Mouse (Mus musculus): ENCODE measurements around the gene Hydin.
"Not testable (repeated sequence)": the region's sequence is repeated elsewhere in the genome, so short reads cannot be mapped to it uniquely, and the experiment has no call there.

Hydin gene

DNA sequence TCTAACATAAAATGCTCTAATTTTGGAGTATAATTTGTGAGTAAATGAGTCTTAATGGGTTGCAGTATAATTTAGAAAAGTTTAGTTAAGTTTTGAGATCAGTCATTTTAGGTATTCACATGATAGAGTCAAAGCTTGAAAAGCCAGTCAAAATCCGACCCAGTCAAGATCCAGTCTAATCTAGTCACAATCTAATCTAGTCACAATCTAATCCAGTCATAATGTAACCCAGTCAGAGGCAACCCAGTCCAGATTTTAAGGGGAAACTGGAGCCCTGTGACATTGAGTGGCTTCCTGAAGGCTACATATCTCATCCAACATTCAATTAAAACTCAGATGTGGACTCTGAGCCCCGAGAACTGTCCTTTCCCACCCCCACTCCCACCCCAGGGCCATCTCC lies 72.7 kb downstream of the Hydin start:
- ATAC-seq (ENCODE audit: low TSS enrichment), result no peak

DNA sequence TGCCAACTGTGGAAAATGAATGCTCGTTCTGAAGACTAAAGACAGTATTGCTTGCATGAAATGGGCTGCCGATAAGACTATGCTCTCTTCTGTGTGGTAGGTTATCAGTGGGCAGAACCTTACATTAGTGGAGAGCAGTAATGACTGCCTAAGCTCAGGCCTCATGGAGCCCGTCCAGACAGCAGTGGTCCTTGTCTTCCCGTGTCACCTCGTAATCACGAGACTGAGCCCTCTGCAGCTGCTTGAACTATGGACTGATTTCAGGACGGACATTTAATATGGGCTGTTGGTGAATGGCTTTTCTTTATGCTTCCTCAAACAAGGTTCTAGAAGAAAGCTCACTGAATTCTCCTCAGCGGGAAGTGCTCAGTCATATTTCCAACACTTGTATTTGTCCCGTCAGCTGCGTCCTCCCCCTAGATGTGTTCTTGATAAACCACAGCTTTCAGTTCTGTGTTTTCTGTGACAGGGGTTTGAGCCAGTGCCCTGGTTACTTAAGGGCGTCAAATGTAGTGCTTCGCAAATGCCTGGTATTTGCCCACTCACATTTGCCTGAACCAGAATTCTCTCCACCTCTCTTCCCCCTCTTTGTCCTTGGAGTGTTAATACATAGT lies 73.4 kb downstream of the Hydin start:
- no peak for ATAC-seq (ENCODE audit: low TSS enrichment)

DNA sequence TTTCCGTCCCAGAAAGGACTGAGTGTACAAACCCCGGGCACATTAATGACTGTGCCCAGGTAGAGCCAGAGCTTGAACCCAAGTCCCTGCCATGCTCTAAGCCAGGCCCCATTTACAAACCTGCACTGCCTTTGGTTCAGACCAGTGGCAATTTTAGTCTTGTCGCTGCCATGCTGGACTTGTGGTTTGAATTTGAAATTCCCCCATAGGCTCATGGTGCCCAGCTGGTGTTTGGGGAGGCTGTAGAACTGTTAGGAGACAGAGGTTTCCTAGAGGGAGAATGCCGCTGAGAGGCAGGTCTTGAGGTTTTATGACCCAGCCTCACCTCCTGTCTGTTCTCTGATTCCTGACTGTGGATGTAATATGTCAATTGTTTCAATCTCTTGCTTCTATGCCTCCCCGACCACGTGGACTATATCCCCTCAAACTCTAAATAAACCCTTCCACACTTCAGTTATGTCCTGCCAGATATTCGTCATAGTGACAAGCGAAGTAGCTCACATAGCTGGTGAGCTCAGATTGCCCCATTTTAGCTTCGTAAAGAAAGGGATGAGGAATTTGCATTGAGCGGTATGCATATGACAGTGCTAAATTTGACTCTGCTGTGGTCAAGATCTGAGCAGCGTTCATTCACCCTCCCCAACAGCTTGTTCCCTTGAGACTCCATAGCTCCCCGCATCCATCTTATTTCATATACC lies 79.1 kb downstream of the Hydin start:
- ATAC-seq (ENCODE audit: low TSS enrichment), result no peak

DNA sequence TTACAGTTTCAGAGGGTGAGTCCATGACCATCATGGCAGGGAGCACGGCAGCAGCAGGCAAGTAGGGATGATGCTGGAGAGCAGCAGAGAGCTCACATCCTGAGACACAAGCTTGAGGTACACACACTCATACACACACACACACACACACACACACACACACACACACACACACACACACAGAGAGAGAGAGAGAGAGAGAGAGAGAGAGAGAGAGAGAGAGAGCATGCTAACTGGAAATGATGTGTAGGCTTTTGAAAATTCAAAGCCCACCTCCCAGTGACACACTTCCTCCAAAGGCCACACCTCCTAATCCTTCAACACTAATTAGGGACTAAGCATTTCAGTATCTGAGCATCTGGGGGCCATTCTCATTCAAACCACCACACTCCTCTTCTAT lies 80.1 kb downstream of the Hydin start:
- ATAC-seq (ENCODE audit: low TSS enrichment), result no peak

DNA sequence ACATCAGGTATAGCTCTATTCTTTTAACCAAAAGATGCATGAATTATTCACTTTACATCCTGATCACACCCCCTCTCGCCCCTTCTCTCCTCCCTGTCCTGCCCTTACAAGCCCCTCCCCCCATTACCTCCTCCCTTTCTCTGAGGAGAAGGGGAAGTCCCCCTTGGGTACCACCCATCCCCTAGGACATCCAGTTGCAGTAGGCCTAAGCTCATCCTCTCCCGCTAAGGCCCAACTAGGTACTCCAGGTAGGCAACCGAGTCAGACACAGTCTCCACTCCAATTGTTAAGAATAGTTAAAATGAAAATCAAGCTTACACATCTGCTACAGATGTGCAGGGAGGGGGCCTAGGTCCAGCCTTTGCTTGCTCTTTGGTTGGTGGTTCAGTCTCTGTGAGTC lies 83.9 kb downstream of the Hydin start:
- no peak for ATAC-seq (ENCODE audit: low TSS enrichment)

DNA sequence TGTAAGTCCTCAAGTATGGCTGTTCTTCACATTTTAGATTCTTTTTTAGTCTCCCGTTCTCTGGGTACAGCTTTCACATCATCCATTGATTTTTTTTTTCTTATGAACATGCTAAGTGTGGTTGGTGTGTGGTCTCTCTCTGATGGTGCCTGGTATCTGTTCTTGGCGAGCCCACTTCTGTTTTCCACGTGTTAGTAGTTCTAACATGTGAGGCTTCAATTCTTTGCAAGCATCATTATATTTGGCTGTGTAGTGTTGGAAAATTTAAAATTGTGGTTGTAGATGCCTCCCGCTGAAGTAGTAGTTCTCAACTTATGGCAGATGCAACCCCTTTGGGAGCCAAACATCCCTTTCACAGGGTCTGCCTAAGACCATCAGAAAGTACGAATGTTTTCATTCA lies 85.1 kb downstream of the Hydin start:
- no peak for ATAC-seq (ENCODE audit: low TSS enrichment)

DNA sequence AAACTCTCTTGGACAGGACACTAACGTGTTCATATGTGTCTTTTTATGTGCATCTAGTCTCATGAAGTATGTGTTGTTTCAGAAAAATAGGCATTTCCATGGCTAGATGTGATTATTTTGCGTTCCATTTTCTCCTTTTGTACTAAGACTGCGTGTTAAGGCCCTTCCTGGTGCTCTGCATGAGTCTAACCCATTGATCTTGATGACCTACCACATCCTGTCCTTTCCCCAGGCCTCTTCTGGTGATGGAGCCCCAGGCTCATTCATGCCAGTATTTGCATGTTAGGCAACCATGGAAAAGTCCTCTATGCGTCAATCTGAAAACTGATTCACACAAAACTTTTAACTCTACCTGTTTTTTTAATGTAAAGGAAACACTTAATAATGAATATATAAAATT lies 96.2 kb downstream of the Hydin start:
- ATAC-seq (ENCODE audit: low TSS enrichment), result no peak

DNA sequence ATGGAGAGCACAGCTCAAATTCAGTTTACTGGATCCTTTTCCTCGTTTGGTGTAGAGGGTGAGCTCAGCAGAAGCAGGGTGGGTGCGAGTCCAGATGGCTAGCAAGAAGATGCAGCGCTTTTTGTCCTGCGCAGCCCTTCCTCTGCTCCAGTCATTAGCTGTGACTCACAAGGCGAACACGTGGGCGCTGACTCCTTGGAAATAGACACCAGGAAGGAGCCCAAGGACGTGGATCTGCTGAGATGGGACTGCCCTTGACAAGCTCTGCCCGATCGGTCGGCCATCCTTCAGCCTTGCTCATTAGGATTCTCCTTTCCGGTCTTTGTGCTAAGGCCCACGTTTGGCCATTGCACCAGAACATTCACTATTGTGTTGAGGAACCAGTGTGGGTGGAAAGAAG lies 106.1 kb downstream of the Hydin start:
- ATAC-seq (ENCODE audit: low TSS enrichment), result no peak

DNA sequence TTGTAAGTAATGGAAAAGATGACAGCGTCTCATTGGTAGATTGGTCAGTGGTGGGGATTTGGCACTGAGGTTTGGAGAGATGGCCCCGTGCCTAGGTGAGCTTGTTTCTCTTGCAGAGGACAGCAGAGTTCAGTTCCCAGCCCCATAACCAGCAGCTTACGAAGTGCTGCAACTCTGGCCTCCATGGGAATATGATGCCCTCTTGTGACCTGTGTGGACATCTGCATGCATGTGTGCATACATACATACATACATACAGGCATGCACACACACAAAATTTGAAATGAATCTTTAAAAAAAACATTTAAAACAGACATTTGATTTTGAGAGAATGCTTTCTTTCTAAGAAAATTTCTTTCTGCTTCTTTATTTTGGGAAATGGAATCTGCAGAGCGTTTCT lies 106.9 kb downstream of the Hydin start:
- no peak for ATAC-seq (ENCODE audit: low TSS enrichment)

DNA sequence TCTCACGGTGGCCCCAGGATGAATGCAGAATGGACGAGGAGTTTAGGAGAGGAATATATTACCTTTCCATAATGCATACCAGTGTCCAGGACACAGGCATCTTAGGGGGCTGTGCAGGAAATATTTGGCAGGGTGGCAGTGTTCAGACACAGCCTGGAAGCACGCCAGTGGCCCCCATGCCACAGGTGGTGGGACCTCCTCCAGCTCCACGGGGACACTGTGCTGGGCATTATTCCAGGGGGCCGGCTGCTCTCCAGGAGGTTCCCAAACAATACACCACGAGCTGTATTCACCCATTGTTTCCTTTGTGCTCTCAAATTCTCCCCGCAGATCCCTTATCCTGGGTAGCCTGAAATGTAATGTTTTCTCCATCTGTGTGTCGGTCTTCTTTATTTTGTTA lies 116.0 kb downstream of the Hydin start:
- no peak for ATAC-seq (ENCODE audit: low TSS enrichment)

DNA sequence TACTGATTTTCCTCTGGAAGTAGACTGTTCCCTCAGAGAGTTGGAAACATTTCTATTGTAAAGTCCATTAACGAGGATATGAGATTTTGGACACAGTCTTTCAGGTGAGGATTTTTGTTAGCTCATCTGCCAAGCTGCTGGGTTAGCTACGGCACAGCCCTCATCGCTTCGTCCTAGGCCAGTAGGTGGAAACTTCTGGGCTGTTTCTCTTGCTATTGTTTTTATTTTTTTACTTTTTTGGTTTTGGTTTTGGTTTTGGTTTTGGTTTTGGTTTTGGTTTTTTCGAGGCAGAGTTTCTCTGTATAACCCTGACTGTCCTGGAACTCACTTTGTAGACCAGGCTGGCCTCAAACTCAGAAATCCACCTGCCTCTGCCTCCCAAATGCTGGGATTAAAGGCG lies 117.9 kb downstream of the Hydin start:
- ATAC-seq (ENCODE audit: low TSS enrichment), result not testable (repeated sequence)

DNA sequence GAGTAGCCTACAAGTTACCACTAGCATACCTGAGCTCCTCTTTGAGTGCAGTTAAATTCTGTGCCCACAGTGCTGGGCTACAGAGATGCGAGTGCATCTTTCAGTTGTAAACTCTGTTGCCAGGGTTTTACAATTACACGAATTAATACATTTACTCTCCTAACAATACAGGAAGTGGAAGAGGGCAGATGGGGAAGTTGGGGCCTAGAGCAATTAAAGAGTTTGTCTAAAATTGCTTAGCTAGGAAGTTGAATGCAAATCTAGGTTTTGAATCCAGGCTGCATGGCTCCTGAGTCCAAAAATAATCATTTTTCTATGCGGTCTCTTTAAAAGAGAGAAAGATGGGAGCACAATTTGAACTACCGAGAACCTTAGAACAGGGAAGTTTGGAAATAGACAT lies 128.9 kb downstream of the Hydin start:
- ATAC-seq (ENCODE audit: low TSS enrichment), result no peak

DNA sequence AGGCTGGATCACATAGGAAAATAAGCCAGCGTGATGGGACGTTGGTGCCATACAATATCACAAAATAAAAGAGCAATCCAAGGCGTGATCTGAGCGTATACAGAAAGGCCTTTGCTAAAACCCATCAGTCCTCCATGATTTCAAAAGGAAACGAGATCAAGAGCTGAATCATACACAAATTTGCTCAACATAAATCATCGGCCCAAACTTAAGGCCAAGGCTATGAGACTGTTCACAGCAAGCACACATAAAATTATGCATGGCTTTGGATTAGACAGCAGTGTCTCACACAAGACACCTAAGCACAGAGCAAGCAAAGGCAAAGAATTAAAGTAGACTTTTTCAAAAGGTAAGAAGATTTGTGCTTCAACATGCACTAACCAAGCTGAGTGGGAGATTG lies 133.8 kb downstream of the Hydin start:
- no peak for ATAC-seq (ENCODE audit: low TSS enrichment)

DNA sequence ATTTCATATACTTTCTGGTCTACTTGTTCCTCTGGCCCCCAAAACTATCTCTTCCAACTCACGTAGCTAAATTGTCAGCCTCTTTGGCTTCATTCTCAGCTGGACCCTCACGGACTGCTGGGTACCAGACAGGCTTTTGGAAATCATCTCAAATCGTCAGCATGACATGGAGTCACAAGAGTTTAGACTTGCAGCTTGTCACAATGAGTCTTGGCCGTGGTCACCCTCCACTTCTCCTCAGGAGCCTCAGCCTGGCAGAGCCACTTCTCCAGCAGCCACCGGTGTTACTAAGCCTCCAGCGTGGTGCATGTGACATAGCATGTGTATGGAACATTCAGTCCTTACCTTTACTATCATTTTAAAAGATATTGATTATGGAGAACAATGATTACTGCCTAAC lies 135.5 kb downstream of the Hydin start:
- ATAC-seq (ENCODE audit: low TSS enrichment), result no peak

DNA sequence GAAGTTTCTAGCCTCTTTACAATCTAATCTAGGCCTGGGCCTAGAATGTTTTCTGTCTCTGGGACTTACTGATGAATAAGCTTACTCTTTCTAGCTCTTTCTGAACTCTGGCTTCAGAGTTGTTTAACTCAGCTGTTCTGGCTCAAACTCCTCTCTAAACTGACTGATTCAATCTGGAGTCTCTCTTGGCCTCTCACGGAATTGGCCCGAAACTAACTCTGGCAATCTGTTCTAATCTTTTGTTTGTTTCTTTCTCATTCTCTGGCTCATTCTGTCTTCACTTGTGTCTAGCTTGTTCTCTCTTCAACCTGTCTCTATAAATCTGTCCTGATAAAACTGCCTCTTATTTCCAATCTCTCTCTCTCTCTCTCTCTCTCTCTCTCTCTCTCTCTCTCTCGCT lies 137.7 kb downstream of the Hydin start:
- no peak for ATAC-seq (ENCODE audit: low TSS enrichment)

DNA sequence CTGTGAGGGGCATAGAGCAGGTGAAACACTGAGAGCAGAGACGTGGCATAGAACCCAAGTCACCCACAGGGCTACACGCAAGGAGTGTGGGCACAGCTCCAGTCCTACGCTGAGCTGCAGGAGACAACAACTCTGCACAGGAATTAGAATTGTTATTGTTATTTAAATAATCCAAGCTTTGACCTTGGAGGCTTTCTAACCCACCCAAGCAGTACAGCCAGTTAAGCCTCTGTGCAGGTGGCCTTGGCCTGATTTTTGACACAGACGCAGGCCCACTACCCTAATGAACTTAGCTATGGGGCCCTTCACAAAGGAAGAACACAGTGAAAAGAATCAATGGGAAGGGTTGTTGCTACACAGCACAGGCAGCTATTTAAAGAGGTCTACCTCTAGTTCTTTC lies 148.3 kb downstream of the Hydin start:
- ATAC-seq (ENCODE audit: low TSS enrichment), result no peak

DNA sequence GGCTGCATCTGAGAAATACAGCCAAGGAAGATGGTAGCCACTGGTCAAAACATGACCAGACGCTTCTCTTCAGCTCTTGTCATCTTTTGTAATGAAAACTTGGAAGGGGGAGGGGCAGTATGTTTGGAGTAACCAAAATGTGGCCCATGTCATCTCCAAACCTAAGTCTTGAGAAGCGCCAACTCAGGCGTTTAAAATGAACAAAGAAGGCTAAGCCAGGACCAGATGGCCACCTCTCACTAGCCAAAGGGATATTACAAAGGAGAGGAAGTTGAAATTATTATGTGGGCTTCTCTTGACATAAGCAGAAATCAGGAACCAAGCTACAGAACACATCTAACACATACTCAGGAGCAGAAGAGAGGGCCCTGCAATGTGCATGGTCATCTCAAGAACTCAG lies 150.2 kb downstream of the Hydin start:
- no peak for ATAC-seq (ENCODE audit: low TSS enrichment)

DNA sequence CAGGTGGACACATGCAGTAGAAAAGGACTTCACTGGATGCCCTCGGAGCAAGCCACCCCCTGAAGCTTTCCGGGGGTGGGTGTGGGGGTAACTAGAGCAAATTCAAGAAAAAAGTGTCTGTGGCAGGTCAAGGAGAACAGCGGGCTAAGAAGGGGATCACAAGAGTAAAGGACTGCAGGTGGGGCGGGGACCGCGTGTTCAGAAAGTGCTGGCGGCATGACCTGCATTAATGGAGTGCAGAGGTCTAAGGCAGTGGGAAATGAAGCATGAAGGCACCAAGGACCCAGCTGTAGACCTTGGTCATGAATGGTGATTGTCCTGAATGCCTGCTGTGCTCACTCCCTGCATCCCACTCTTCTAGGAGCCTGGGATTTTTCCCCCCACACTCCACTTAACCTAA lies 151.0 kb downstream of the Hydin start:
- ATAC-seq (ENCODE audit: low TSS enrichment), result no peak

DNA sequence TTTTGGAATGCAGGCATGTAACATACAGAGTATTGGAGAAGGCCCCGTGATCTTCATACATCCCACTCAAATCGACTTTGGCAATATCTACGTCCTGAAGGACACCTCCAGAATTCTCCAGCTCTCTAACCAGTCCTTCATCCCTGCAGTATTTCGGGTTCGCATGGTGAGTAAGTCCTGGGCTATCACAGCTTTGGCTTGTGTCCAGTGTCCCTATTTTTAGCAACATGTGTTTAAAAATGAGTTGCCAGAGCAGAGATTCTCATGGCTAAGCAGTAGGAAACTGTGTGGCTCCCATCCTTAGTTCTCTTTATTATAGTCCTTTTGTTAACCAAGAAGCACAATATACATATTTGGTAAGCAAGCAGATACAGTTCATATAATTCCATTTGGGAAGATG lies 152.9 kb downstream of the Hydin start:
- ATAC-seq (ENCODE audit: low TSS enrichment), result peak; percentile 23; the same call in 1 of the 2 replicates

DNA sequence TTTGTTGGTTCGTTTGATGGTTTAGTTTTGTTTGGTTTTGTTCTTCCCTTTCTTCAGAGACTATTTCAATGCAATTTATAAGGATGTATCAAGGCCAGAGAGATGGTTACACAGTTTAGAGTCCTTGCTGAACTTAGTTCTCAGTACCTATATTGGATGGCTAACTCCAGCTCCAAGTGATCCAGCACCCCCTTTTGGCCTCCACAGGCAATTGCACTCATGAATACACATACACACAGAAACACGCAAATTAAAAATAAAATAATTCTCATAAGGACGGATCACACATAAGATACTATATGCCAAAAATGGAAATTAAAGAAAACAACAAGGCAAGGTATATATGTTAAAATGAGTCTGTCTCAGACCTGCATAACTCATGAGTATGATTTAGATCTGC lies 153.4 kb downstream of the Hydin start:
- no peak for ATAC-seq (ENCODE audit: low TSS enrichment)

DNA sequence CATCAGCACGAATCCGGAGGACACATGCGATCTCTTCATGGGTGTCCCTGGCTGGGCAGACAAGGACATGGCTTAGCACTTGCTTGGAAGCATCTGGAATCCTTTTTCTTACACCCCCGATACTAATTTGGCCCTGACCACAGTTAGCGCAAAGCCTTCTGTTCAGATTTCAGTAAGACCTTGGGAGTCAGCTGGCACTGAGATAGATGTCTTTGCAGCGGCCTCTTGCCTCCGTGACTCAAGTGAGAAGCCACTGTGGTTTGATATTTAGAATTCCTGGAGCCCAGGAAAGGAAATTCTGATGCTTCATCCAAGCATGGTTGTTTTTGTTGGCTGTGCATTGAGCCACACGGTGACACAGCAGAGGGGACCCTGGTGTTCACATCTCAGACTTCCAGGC lies 157.4 kb downstream of the Hydin start:
- ATAC-seq (ENCODE audit: low TSS enrichment), result no peak

DNA sequence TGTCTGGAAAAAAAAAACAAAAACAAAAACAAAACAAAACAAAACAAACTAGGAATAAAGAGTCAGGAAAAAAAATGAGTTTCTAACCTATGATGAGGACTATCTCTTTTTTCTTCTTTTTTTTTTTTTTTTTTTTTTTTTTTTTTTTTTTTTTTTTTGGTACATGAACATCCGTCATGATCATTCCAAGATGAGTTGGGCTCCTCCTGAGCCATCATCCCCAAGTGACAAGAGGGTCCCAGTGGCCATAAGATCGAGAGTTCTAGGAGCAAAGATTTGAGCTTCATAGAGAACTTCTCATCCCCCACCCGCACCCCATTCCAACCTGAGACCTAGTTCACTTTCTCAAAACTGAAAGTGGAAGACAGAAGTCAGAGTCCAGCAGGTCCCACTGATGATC lies 164.6 kb downstream of the Hydin start:
- no peak for ATAC-seq (ENCODE audit: low TSS enrichment)

DNA sequence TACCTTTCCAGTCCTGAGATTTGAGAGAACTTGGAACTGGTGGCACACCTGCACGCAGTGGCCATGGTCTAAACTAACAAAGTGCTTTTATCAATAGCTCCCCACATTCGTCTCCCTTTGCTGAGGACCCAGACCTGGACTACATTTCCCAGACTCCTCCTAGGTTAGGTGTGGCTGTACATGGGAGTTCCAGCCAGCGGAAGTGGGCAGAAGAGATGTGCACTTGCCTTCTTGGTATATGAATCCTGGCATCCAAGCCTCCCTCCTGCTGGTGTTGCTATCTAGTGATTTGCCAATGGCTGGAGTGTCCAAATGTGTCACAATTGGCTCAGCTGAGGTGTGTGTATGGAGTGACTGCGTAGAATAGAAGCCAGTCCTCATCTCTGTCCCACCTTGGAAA lies 173.8 kb downstream of the Hydin start:
- no peak for ATAC-seq (ENCODE audit: low TSS enrichment)

DNA sequence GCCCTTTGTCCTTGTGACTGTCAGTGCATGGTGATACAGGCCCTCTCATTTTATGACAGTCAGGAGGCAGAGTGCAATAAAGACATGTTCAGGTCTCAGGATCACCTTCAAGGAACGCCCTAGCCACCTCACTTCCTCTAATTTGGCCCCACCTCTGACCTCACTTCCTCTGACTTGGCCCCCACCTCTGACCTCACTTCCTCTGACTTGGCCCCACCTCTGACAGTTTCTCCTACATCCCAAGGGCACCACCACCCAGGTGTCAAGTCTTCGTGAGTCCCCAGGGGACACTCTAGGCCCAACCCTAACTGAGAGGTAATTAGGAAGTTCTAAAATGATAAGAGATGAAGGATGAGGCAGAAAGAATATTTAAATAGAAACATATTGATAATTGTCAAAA lies 177.5 kb downstream of the Hydin start:
- no peak for ATAC-seq (ENCODE audit: low TSS enrichment)

Data from frontal cortex, adult (tissue).